Mouse (Mus musculus) adrenal gland, adult 2 months (tissue): Measurements from ENCODE around the gene Wnk1. TPM values are rescaled to one million over a fixed set of nuclear protein-coding genes. Genes with fewer than 3 reads are reported as not detected.

Experiments
- DNase-seq: peaks from one replicate; pipeline ENCODE4 v3.0.0; 2021
- microRNA-seq, 2 experiments: library from miRNA; unstranded; fragments of <30 nt; microRNA quantifications; one replicate each; pipeline ENCODE4 v1.2.0; 2021
- polyA plus RNA-seq: library from polyadenylated mRNA; depleted of rRNA; stranded (reverse); fragments of >200 nt; gene quantifications from 2 replicates; pipeline ENCODE4 v1.2.3, GENCODE M21; 2012; rRNA removed
- total RNA-seq, 2 experiments: library from RNA; stranded (reverse); gene quantifications; 2 replicates each; pipeline ENCODE4 v1.2.3; 2021

Wnk1 gene
- total and polyA plus RNA-seq, 3 experiments, result 97.5 to 212 (median 140) TPM

DNA sequence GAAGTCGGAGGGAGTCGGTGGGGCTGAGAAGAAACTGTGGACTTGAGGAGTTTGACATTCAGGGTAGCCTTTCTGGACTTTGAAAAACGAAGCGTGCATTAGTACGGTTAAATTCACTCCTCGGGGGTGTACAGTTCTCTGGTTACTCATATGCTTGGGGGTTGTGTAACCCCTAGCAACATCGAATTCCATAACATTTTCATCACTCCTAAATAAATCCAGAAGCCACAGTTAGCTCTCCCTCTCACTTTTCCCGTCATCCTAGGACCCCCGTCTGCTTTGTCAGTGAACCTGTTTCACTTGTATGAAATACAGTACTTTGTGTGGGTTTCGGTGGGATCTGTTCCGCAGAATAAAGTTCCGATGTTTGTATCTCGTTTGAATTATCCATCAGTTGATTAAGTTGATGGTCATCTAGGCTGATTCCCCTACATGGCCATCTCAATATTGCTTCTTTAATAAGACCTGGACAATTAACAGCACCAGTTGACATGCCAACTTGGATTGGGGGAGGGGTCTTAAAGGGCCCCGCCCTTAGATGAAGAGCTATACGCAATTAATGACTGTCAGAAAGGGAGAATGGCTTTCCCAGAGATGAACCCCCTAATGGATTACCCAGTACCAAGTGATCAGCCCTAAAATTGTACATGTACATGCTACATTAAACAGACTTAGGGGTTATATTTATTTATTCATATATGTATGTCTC lies 135.2 kb downstream of the Wnk1 start:
- no peak for DNase-seq

DNA sequence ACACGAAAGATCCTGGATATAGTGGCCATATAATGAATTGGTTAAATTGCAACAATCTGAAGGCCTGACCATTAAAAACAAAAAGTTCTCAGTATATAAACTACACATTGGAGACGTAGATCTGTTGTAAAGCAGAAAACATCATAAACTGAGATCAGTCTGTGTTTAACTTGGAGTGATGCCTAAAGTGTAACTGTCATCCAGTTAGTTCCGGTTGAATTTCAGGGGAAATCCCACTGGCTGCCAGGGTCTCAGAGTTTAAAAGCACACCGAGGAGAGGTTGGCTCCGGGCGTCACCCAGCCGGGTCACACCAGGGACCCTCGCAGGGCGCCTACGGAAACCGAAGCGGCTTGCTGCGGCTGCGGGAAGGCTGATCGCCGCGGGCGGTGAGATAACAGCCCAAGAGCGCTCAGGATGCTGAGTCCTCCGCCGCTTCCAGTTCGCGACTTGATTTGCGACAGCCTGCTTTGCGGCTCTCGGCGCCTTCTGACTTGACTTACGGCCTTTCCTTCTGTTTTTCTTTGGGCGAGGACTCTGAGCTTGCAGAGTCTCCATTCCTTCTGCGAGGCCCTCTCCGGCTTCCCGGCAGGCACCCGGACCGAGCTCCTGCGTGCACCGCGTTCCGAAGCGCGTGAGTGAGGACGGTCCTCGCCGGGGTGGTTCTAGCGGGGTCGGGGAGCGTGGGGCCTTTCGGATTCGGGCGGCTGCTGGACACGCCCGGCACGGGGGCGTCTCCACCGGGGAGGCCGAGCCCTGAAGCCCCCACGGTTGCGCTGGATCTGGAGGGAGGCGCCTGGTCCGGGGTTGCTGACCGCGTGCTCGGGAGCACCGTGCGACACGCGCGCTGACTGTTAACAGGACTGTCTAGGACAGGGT lies 136.0 kb downstream of the Wnk1 start, which contains the start of gene Rad52:
Rad52 (plus strand) TSS at position 495 of the 877 bp plus-strand sequence.
- DNase-seq, result peak; percentile 91

DNA sequence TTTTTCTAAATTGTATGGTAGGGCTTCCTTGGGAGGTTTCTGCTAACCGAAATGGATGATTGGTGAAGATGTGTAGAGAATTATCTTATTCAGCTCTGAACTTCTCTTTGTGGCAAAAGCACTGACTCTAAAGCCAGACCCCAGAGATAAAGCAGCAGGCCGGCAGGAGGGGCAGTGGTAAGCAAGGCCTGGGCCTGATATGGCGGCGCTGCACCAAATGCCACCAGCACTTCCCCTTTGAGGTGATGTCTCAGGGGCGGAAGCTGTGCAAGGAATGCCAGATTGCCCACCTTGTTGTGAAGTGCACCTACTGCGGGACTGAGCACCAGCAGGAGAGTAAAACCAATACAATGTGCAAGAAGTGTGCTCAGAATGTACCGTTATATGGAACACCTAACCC lies 145.8 kb downstream of the Wnk1 start:
- DNase-seq, result no peak

DNA sequence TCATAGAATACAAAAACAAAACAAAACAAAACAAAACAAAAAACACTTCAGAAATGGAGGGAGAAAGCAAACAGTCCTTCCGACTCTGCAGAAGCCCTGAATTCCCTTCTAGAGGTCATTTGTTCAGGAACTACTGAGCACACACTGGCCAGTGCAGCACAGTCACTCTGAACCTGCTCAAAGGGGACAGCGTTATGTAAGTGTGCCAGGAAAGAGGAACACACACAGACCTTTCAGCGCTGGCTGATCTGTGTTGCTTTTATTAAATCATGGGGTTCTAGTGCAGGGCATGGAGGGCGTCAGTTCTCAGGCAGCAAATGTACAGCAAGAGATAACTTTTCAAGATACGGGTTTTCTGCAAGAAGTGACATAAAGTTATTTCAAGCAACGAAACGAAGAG lies 155.3 kb downstream of the Wnk1 start:
- no peak for DNase-seq

Small RNA genes within 50 kb of the gene (microRNA-seq; reads per million reads assigned to microRNA genes)
- 0 reads per million in 2 experiments for gene Mir706

Other genes starting within 250 kb of the Wnk1 start
- gene Erc1, start 190.5 kb downstream of the Wnk1 start, total RNA-seq, result 10 to 100 TPM; 18.0 to 20.2 TPM
- 4.1 and 5.3 TPM in 2 replicates for gene Erc1, start 190.5 kb downstream of the Wnk1 start, polyA plus RNA-seq
- 10 to 100 TPM; 14.0 to 15.1 TPM for gene Rad52, start 136.0 kb downstream of the Wnk1 start, total RNA-seq
- 16.5 and 25.9 TPM in 2 replicates for gene Rad52, start 136.0 kb downstream of the Wnk1 start, polyA plus RNA-seq
- gene Ninj2, start 54.7 kb upstream of the Wnk1 start, total RNA-seq, result not detected
- not detected in 2 replicates for gene Ninj2, start 54.7 kb upstream of the Wnk1 start, polyA plus RNA-seq